Mouse (Mus musculus) ES-Bruce4 (cell line): Measurements from ENCODE around the gene Olfr213.

Source experiments
- CTCF ChIP-seq: IDR thresholded peaks from one replicate; pipeline ENCODE4 v1.8.1; 2011; ENCODE audit warnings: low read depth, low read length
- EP300 ChIP-seq: IDR thresholded peaks from 2 replicates; pipeline ENCODE4 v1.6.1; 2011; ENCODE audit warnings: low read depth, low read length; ENCODE audit not compliant: insufficient read depth
- POLR2A ChIP-seq: IDR thresholded peaks from one replicate; pipeline ENCODE4 v1.8.1; 2011; ENCODE audit warnings: low read length; ENCODE audit not compliant: insufficient read depth

GRCm38 (mm10) chr6:116493742-116494141 is 44.5 kb upstream of the Olfr213 start:
- TF ChIP-seq EP300 (no peak), CTCF (no peak), POLR2A (no peak)
